Mouse (Mus musculus) layer of hippocampus, adult 9-11 months (tissue): ENCODE results near the gene Hephl1.
"Not testable (repeated sequence)": the region's sequence is repeated elsewhere in the genome, so short reads cannot be mapped to it uniquely, and the experiment has no call there.

ENCODE experiments used
- DNase-seq: peaks from one replicate; pipeline ENCODE4 v3.0.0; 2022

Hephl1 gene

DNA sequence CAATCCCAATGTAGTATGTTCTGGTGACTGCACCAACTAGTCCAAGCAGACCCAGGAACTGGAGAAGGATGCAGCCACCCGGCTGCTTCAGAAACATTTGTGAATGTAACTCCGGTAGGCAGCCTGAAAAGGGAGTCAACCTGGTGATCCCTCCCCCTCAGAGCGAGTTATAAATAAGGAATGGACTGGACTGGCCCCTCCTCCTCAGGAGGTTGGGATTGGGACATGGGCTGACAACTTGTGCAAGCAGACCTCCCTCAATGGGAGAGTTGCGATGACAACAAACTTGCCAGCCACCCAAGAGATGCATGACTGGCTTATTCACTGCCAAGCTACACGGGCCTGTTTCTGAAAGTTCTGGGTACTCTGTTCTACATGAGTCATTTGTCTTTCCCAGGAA lies at the start of gene Hephl1:
Hephl1 (minus strand) TSS at position 101 of the 400 bp plus-strand sequence.
- DNase-seq, result no peak

DNA sequence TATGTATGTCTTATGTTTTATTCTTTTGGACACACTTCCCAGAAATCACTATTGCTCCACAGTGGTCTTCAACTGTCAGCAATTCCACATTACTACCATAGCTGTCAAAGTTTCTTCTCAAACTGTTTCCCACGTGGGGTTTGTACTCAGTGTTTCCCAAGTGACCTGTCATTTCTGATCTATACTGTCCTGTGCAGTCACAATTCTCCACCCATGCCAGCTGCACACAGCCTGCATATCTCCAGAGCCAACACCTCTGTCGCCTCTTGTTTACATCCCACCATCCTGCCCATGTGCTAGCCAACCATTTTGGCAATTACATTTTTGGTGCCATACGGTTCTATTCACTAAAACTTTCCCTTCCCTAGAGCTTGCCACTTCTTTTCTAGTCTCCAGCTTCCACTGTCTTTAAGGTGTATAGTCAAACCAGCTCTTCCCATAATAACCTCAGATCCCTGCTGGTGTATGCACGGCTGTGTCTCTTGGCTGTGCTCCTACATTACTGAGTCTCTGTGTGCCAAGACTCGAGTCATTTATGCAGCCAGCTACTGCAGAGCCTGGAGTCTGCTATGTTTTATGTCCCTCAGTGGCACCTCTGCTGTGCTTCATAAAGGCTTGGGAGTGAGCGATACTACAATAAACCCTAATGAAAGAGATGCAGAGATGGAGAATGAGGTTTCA lies 37.5 kb upstream of the Hephl1 start:
- DNase-seq, result no peak

DNA sequence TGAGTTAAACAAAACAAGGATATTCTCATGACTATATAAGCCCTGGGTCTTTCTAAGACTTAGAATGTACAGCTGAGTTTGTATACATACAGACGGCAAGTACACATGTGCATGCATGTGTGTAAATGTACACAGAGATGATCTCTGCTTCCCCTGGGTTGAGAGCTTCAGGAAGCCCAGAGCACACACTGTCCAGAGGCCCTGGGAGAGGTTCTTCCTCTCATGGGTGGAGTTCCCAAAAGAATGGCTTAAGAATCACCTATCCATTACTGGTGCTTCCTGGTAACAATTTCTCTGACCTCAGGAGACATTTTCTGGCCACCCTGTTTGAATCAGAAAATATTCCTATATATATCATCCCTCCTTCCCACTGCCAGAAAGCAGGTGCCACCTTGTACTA lies 28.6 kb upstream of the Hephl1 start:
- DNase-seq, result no peak

DNA sequence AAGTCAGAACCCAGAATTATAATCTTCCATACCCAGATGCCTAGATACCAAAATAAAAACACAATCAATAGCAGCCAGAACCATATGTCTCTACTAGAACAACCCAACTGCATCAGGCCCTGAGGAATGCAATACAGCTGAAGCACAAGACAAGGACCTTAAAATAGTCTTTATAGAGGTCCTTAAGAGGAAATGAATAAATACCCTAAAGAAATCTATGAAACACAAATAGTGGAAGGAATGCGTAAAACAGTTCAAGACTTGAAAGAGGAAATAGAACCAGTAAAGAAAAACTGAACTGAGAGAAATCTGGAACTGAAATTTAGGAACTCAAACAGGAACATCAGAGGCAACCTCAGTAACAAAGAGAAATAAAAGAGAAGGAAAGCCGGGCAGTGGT lies 14.0 kb upstream of the Hephl1 start:
- no peak for DNase-seq

DNA sequence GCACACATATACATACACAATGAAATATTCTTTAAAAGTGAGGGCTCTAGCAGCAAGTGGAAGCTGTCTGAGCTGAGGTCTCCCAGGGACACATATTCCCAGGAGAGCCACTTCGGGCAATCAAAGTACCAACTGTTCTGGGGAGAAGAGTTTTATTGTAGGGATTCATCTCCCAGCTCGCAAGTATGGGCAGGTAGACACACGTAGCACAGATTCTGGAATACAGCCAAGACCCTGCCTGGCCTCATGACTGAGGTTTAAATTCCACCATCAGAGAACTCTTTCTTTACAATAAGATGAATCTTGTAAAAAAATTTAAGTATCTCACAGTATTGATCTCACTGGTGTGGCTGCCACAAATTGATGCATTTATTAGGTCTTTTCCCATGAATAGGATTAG lies 10.5 kb upstream of the Hephl1 start:
- DNase-seq, result no peak

DNA sequence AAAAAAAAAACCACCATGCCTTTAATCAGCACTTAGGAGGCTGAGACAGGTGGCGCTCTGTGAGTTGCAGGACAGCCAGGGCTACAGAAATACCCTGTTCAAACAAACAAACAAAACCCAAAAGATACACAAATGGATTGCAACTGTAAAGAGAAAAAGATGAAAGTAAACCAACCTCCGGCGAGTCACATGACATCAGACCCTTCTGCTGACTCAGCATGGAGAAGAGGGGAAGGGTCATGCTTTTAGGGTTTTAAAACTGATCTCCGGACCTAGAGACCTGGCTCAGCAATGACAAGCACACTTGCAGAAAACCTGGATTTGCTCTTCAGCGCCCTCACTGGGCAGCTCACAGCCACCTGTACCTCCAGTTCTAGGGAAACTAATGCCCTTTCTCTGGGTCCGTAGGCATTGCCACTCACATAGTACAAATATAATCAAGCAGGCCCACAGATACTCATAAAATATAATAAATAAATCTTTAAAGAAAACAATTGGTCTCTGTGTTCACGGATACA lies 9.0 kb upstream of the Hephl1 start:
- DNase-seq, result no peak

DNA sequence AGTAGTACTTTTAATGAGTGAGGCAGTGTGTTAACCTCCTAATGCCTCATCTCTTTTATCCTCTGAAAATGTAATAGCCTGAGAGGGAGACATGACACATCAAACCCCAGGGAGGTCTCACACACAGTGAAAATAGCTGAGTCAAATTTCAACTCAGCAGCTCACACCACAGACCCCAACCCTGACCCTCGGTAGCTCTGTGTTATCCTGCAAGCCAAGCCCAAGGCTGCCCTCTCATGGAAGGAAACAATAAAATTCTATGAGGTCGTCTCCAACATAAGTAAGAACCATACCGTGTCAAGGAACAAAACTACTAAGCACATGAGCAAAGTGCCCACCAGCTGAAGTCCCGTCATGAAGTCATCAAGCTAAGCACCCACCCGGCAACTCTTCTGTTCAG lies 8.3 kb upstream of the Hephl1 start:
- DNase-seq, result no peak

DNA sequence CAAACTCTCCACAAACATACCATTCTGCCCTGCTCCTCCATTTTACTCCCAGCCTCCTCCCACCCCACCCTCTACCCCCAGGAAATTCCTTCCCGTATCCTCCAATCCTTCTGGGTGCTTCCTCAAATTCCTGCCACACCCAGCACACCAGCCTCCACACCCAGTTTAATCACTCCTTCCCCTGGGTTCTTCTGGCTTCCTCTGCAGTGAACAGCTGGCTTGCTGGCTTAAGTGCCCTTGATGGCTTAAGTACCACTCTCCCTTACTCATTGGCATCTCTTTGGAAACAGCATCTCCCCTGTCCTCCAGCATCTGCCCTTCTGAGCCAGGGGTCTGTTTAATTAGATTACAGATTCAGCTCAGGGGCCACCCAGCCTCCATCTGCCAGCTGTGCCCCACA lies 7.6 kb upstream of the Hephl1 start:
- no peak for DNase-seq

DNA sequence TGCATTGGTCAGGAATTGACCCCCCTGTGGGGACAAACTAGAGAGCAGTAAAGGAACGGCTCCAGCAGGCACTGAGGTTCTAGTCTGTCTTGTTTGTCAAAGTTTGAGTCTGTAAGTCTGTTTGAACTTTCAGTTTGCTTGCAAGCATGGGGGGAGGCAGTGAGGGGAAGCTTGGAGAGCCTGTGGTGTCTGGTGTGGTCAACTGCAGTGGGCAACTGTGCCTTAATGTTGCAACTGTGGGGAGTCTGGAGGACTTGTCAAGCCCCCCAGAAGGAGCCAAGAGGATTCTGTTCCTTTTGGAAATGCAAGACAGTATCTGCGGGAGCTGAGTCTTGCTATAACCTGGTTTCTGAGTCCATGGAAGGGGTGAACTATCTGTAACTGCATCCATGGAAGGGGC lies 4.3 kb upstream of the Hephl1 start:
- DNase-seq, result no peak

DNA sequence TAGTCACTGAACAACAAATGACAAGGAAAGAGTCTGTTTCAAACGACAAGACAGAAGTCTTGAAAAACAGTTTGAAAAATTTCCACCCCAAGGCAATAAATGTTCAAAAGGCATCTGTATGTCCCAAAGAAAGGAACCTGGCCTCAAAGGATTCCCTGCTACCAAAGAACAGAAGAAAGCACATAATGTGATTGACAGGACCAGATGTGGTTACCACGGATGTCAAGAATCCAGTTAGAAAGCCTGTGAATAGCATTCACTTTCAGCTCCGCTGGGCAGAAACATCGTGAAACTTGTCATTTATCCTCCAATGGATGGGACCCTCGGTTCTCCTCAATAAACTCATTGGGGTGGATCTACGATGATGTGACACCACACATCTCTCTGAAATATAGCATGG lies 2.2 kb upstream of the Hephl1 start:
- DNase-seq, result no peak

DNA sequence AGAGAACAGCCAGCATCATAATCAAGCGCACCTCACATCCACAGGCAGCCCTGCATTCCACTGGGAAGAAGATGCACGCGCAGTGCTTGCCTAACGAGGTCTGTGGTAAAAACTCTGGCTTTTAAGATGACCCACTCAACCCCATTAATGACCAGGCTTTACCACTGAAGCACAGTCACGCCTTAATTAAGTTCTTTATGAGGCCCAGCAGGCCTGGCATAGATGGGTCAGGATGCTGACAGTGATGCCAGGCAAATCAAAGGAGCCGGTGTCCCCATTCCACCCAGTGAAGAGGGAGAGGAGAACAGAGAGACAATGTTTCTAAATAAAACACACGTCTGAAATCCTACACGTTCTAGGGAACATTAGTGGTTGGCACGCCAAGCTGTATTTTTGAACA lies 3.8 kb downstream of the Hephl1 start:
- no peak for DNase-seq

DNA sequence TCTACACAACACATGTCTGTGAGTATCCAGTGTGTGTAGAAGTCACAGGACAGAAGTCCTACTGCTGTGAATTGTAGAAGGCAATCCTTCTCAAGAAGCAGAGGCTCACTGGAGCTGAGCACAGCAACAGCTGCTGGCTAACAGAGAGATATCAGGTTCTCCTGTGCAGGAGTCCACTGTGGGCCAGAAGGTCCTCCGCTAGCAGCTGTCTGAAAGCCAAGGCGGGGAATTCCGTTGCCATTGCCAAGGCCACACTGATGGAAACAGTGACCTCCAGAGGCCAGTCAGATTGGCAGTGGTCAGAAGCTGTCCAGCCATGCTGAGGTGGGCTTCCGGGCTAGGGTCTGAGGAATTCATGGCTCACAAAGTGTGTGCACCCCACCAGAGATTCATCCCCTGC lies 6.8 kb downstream of the Hephl1 start:
- DNase-seq, result no peak

DNA sequence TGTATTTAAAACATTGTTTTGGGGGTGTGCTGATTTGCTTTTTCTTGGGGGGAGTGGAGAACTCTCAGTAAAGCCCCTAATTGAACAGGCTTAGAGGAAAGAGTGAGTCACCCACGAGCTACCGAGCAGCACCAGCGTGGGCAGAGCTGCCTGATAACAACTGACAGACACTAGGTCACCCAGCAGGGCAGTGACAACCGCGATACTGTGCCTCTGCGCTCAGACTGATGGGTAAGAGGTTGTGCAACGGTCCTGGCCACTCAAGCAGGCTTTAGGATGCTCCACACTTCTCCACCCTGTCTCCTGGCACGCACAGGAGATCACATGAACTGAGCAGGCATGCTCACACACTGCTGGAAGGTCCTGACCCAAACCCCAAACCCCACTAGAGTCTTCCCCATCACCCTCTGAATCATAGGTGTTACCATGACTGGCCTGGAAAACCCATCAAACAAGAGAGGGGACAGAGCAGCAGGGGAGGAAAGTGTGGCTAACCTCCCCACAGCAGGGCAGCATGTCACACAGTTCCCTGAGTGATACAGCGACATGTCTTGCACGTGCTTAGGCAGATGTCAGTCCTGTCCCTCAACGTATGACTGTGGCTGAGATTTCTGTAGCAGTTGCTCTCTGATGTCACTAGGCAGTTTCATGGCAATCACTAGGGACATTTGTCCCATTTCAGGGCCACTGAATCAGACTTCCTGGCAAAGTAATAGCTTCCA lies 8.2 kb downstream of the Hephl1 start:
- no peak for DNase-seq

DNA sequence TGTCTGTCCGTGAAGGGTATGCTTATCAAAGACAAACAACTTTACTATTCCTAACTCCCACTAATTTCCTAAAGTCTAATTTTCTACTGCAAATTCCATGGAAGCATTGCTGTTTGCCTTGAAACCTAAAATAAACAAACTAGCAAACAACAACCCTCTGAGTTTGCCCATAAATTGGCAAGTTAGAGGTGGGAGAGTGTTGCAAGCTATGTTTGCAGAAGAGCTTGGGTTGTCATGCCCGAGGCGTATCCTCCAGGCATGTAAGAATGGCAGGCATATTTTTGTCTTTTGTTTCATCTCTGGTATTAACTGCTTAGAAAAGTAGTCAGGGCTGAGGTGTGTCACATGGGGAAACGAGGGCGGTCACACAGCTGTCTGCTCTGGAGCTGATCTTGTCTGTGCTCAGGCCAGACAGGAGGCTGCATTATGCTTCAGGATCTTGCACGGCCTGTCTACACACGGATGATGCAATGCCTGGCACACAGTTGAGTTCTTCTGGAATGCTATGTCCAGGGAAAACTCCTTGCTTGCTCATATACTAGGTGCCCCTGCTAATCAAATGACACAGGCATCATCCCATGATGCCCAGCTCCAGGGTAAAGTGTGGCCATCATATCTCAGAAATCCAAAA lies 10.3 kb downstream of the Hephl1 start:
- no peak for DNase-seq

DNA sequence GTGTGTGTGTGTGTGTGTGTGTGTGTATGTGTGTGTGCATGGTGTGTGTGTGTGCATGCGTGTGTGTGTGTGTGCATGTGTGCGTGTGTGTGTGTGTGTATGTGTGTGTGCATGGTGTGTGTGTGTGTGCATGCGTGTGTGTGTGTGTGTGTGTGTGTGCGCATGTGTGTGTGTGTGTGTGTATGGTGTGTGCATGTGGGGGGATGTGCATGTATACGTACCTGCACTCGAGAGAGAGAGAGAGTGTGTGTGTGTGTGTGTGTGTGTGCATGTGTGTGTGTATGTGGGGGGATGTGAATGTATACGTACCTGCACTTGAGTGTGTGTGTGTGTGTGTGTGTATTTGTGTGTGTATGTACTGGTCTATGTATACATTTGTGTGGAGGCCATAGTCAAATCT lies 13.5 kb downstream of the Hephl1 start:
- DNase-seq, result not testable (repeated sequence)

DNA sequence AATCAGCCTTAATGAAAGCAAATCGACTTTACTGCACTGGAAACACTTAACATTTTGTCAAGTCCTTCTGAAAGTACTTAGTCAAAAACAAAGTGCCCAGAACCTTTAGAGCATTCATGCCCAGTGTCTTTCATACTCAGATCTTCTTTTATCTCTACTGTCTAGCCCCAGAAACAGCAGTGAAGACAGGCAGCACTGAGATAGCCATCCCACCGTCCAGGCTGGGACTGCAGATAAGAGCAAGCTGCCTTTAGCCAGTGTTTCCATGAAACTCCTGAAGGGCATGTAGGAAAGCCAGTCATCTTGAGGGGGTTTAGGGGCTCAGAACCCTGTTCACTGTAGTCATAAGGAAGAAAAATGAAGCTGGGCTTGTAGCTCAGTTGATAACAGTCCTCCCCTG lies 14.7 kb downstream of the Hephl1 start:
- DNase-seq, result no peak

DNA sequence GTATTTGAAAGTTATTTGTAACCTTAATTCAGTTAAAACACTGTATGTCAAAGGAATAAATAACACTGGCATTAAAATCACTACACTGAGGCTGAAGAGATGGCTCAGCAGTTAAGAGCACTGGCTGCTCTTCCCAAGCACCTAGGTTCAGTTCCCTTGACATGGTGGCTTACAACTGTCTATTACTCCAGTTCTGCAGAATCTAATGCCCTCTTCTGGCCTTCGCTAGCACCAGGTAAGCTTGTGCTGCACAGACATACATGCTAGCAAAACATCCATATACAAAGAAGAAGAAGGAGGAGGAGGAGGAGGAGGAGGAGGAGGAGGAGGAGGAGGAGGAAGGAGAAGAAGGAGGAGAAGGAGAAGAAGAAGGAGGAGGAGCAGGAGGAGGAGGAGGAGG lies 15.7 kb downstream of the Hephl1 start:
- no peak for DNase-seq

DNA sequence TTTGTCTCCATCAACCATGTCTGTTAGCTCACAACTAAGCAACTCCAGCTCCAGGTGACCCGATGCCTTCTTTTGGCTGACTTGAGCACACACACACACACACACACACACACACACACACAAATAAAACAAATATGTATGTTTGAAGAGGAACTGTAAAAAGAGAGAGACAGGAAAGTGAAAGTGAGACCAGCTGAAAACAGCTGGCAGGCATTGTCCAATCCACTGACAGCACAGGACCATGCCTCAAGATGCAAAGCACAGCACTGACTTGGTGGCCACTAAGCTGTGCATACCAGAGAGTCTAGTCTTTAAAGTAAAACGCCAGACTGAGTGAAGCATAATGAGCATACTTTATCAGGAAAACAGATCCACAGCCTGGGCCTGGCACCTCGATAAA lies 16.7 kb downstream of the Hephl1 start:
- no peak for DNase-seq

DNA sequence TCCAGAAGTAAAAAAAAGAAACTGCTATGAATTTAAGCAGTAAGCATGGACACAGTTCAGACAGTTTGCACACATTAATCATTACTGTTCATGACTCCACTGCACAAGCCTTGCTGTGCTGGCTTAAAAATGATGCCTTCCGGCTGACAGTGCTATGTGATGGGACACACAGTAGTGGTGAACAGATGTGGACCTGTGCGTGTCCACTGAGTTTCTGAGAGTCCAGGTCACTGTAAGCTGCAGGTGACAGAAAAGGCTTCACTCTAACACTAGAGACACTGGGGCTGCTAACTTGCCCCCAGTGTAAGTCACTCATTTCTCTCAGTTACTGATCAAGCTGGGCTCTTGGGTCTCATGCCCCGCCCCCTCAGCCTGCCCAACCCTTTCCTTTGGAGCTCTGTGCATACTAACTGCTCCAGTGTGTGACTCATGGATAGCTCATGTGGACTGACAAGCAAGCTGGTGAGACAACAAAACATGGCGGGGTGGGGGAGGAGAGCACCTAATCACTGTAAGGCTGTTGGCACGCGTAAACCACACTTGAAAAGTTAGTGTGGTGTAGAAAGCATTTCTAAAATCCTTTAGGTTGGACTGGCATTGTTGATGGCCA lies 43.1 kb downstream of the Hephl1 start:
- DNase-seq, result peak; percentile 24

DNA sequence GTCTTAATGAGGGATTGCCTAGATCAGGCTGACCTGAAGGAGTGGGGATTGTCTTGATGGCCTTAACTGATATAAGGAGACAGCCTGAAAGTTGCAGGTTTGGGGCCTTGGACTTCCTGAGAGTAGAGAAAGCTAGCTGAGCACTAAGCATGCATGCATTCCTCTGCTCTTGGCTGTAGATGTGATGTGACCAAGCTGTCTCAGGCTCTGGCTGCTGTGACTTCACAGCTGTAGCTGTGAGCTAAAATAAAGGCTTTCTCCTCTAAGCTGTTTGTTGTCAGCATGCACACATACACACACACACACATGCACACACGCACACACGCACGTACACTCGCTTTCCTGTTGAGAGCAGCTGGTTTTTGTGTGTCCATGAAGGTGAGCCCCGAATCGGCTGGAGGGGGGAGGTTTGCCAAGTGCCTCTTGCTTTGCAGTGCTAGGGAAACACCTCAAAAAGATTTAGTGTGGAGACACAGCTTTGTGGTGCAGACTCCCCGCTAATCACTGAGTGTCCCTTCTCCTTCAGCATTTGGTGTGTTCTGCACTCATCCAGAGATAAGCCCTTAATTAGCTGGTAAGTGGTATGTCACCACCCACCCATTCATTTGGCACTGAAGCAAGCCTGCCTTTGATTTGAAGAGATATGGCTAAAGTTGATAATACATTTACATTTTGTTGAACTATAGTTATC lies 43.8 kb downstream of the Hephl1 start:
- no peak for DNase-seq

DNA sequence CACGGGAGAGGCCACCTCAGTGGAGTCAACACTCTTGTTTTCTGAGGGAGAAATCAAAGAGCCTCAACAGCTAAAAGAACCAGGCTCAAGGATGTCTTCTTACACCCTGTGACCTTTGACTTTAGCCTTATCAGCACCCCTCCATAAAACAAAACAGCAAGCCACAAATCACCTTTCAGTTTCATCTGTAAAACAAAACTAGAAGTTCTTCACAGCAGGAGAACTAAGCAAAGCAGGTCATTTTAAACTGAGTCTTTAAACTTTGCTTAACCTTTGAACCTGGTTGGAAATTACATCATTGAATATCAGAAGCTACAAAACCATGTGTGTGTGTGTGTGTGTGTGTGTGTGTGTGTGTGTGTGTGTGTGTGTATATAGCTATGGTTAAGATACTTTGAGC lies 47.7 kb downstream of the Hephl1 start:
- DNase-seq, result no peak

DNA sequence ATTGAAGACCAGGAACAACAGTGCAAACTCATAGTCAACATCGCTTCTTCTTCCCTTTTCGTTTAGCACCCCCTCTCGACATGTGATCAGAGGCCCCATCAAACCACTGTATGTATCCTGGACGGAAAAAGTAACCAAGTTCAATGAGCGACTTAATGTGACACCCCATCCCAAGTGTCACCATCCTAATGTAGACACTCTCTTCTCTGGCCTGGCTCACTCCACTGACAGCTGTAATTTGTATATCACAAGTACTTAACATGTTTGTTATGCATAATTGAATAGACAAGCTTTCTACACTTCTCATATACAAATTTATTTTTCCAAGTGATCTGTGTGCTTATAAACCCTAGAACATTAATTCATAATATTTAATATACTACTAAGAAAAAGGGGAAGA lies 51.1 kb downstream of the Hephl1 start:
- DNase-seq, result no peak

DNA sequence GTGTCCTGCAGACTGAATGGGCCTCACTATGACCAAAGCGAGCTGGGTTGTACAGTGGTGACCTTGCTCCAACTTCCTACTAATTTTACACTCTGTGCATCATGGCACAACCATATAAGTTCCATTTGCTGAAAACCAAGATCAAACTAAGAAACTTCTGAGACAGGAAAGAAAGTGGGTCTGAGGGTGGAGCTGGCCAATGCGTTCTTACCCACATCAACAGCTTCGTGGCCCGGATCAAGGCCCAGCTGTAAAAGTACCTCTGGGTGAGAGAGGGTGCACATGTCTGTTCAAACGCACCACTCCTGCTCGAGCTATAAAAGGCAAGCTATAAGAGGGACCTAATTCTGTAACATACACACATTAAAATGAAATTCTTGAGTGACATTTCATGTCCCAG lies 51.9 kb downstream of the Hephl1 start:
- no peak for DNase-seq
